ENCODE assay signal across 16 mouse cellular contexts in the genomic region with DNA sequence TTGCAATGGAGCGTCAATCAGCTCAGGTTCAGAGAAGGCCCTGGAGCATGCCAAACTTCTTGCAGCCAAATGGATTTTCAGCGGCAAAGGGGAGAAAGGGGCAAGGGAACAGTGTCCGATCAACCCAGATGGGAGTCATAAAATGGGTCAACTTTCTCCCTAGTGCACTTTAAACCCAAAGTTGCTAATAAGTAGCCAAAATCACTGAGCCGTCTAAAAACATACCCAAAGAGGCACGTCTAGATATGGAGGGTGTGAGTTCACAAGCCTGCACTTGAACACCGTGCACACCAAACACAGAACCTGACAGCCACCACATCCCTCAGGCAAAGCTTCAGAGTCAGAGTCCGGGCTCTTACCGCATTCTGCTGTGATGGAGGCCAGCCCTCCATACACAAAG.
"Had no signal": no experiment of that assay in that cellular context is flagged by ENCODE, and none has a peak within 500 bp of the region (broad histone marks: within the 10 kb centered on the region; RNA-seq: fewer than 3 reads in every experiment).

No protein-coding gene starts in this region.

- H3K4me3 ChIP-seq: intestine, embryonic 15.5 days; left cerebral cortex, adult 2 months; limb, embryonic 10.5 days; liver, embryonic 13.5 days; lung, embryonic 15.5 days; megakaryocyte, embryonic 14.5 days; midbrain, embryonic 12.5 days; neural tube, embryonic 13.5 days; stomach, embryonic 15.5 days had no signal

- H3K27me3 ChIP-seq: intestine, embryonic 15.5 days; liver, embryonic 13.5 days; lung, embryonic 15.5 days; megakaryocyte, embryonic 14.5 days; midbrain, embryonic 12.5 days; neural tube, embryonic 13.5 days; stomach, embryonic 15.5 days had no signal

- H3K27ac ChIP-seq: intestine, embryonic 15.5 days; left cerebral cortex, adult 2 months; limb, embryonic 10.5 days; lung, embryonic 15.5 days; macrophage; midbrain, embryonic 12.5 days; neural tube, embryonic 13.5 days; stomach, embryonic 15.5 days had no signal

- H3K9me3 ChIP-seq: intestine, embryonic 15.5 days; limb, embryonic 10.5 days; liver, embryonic 13.5 days; lung, embryonic 15.5 days; megakaryocyte, embryonic 14.5 days; midbrain, embryonic 12.5 days; neural tube, embryonic 13.5 days; stomach, embryonic 15.5 days had no signal

- DNase-seq: liver, embryonic 13.5 days; liver, postnatal 0 days; lung, postnatal 14 days; retina, postnatal 1 day; right cerebral cortex, postnatal 14 days; thymus, postnatal 36 days had no signal

- H3K4me1 ChIP-seq: intestine, embryonic 15.5 days; limb, embryonic 10.5 days; lung, embryonic 15.5 days; midbrain, embryonic 12.5 days; neural tube, embryonic 13.5 days; stomach, embryonic 15.5 days had no signal

- H3K4me2 ChIP-seq: intestine, embryonic 15.5 days; liver, embryonic 13.5 days; lung, embryonic 15.5 days; midbrain, embryonic 12.5 days; neural tube, embryonic 13.5 days; stomach, embryonic 15.5 days had no signal

- H3K9ac ChIP-seq: intestine, embryonic 15.5 days; liver, embryonic 13.5 days; liver, postnatal 0 days; lung, embryonic 15.5 days; midbrain, embryonic 12.5 days; neural tube, embryonic 13.5 days; stomach, embryonic 15.5 days had no signal

- H3K36me3 ChIP-seq: intestine, embryonic 15.5 days; lung, embryonic 15.5 days; stomach, embryonic 15.5 days had no signal

- ATAC-seq: intestine, embryonic 15.5 days; liver, postnatal 0 days; midbrain, embryonic 16.5 days had no signal
